Mouse (Mus musculus): ENCODE data around the gene Malsu1.

DNA sequence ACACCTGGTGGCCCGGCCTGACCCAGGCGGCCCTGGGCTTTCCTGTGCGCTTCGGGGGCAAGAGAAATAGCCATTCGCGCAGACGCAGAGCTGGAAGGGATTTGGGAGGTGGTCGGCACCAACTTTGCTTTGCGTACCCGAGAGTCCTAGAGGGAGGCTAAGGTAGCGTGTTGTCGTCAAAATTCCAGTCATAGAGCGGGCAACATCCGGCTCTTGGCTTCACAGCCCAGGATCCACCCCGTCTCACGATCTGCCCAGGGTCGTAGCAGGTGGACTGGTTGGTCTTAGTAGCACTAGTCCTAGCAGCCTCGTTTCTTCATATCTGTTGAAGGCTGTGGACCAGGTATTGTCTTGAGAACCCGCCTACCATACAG is 509 bp downstream of the Malsu1 start:
- no peak for TF ChIP-seq CTCF (IDR thresholded peaks at IDR 0.05; ENCODE audit: low read depth)
- TF ChIP-seq EP300 (IDR thresholded peaks at IDR 0.05; ENCODE audit: low read depth) = no peak
